Comparison of ENCODE assay signal across 19 mouse cellular contexts in genomic region chr11:24242888-24243287, GRCm38 (mm10).
A peak's percentile ranks its signal among the peaks of the same experiment; 100 is the strongest.
DNase-seq lines count a peak whose midpoint lies in the region; ATAC-seq lines count a peak whose summit lies in the region.
"Had no signal": no experiment of that assay in that cellular context is flagged by ENCODE, and none has a peak within 500 bp of the region (broad histone marks: within the 10 kb centered on the region; RNA-seq: fewer than 3 reads in every experiment).

No protein-coding gene starts in this region.

- H3K27ac ChIP-seq in embryonic facial prominence, embryonic 10.5 days (replicated peaks): peak overlapping the region; percentile 44
- H3K27ac ChIP-seq: forebrain, embryonic 12.5 days; heart, adult 2 months; hindbrain, postnatal 0 days; macrophage had no signal

- 14% methylated on average over 2 of the region's 2 CpGs for WGBS in embryonic facial prominence, embryonic 10.5 days

- peak; percentile 7 to 15 for DNase-seq in frontal cortex, postnatal 10 days (ENCODE audit: low spot score in 2 of 2)
- DNase-seq in 416B (ENCODE audit: low read depth): peak; percentile 17
- no peak for DNase-seq in embryonic facial prominence, embryonic 10.5 days (ENCODE audit: low spot score)
- no peak for DNase-seq in thymus, adult 18-20 months
- DNase-seq in frontal cortex, postnatal 14 days (ENCODE audit: low spot score in 2 of 2): no peak
- no peak for DNase-seq in kidney, adult 11 months
- DNase-seq: cerebellum, adult 11-12 months; heart, postnatal 10 days; kidney, adult 9 months; kidney, postnatal 4 days; left cerebral cortex, postnatal 4 days; lung, adult 18-20 months had no signal

- H3K27me3 ChIP-seq in embryonic facial prominence, embryonic 10.5 days (replicated peaks; ENCODE audit: low read depth, poor library complexity, severe bottlenecking): no peaks in the 10 kb centered on the region
- H3K27me3 ChIP-seq: forebrain, embryonic 12.5 days had no signal

- no peak overlapping the region for H3K4me3 ChIP-seq in embryonic facial prominence, embryonic 10.5 days
- H3K4me3 ChIP-seq: forebrain, embryonic 12.5 days; heart, adult 2 months had no signal

- peaks cover 12% of the 10 kb centered on the region for H3K4me1 ChIP-seq in embryonic facial prominence, embryonic 10.5 days
- H3K4me1 ChIP-seq: forebrain, embryonic 12.5 days had no signal

- no peaks in the 10 kb centered on the region; the same call in 1 of the 2 replicates for H3K9me3 ChIP-seq in embryonic facial prominence, embryonic 10.5 days
- H3K9me3 ChIP-seq: forebrain, embryonic 12.5 days had no signal

- no peak for ATAC-seq in frontal cortex, adult (ENCODE audit: low TSS enrichment)
- ATAC-seq in neutrophil, adult 5-6 weeks (ENCODE audit: extremely low read depth, insufficient number of reproducible peaks, low FRiP score, poor library complexity, severe bottlenecking): peak; percentile 42; the same call in 1 of the 2 replicates
- ATAC-seq: hindbrain, postnatal 0 days; midbrain, embryonic 16.5 days had no signal

- H3K36me3 ChIP-seq in embryonic facial prominence, embryonic 10.5 days (replicated peaks): no peaks in the 10 kb centered on the region
- H3K36me3 ChIP-seq: forebrain, embryonic 12.5 days had no signal

Comparison
In these comparisons a context has a peak if more than half of its experiments do, and no peak if none do; other contexts are left out.
1. DNase-seq: peak in frontal cortex, postnatal 10 days (2 of 2) and 416B (single experiment); none in embryonic facial prominence, embryonic 10.5 days (single experiment), thymus, adult 18-20 months (0 of 2), frontal cortex, postnatal 14 days (0 of 2) and kidney, adult 11 months (single experiment).